Mouse (Mus musculus): ENCODE measurements around the gene Add1. TPM values are rescaled to one million over a fixed set of nuclear protein-coding genes. Genes with fewer than 3 reads are reported as not detected.

The Add1 gene
- polyA plus RNA-seq, 1 experiment from 2014 or later, result 197 TPM

GRCm38 (mm10) chr5:34659686-34660590 is 86.5 kb downstream of the Add1 start, which contains the start of the genes Nop14 and Grk4:
Gene Nop14 (minus strand): TSS chr5:34660148.
Gene Grk4 (plus strand): TSS chr5:34660379.
- Histone ChIP-seq H3K4me3 (peak within 1 kb of the TSS; percentile 79), H3K4me2 (peak within 1 kb of the TSS; percentile 71), H3K36me3 (peaks cover 22% of the 10 kb centered on the region), H3K27me3 (no peaks in the 10 kb centered on the region), H3K9ac (peak within 1 kb of the TSS; percentile 64), H3K27ac (peak within 1 kb of the TSS; percentile 95), H3K4me1 (peaks cover 11% of the 10 kb centered on the region), H3K9me3 (no peaks in the 10 kb centered on the region)
- peak; percentile 100 for ATAC-seq (ENCODE audit: insufficient number of reproducible peaks, low FRiP score, low TSS enrichment, low read depth)
- WGBS, result under 1% methylated on average over 60 of the region's 60 CpGs

GRCm38 (mm10) chr5:34660591-34661130 is 87.2 kb downstream of the Add1 start:
- H3K9ac ChIP-seq, result peak overlapping the region; percentile 64
- peaks cover 11% of the 10 kb centered on the region for H3K4me1 ChIP-seq
- under 1% methylated on average over 57 of the region's 57 CpGs for WGBS
- no peak for ATAC-seq (ENCODE audit: insufficient number of reproducible peaks, low FRiP score, low TSS enrichment, low read depth)
- no peaks in the 10 kb centered on the region for H3K9me3 ChIP-seq
- H3K27me3 ChIP-seq, result no peaks in the 10 kb centered on the region
- H3K4me2 ChIP-seq, result peak overlapping the region; percentile 71
- H3K4me3 ChIP-seq, result peak overlapping the region; percentile 79
- H3K27ac ChIP-seq, result peak overlapping the region; percentile 95
- peaks cover 14% of the 10 kb centered on the region for H3K36me3 ChIP-seq

- no peak overlapping the region for H3K4me2 ChIP-seq
- no peaks in the 10 kb centered on the region for H3K27me3 ChIP-seq
- 88% methylated on average over 4 of the region's 4 CpGs for WGBS
These were observed 88.4 kb downstream of the Add1 start for GRCm38 (mm10) chr5:34661909-34662308.

GRCm38 (mm10) chr5:34663231-34663630 is 89.8 kb downstream of the Add1 start:
- Histone ChIP-seq H3K4me2 (no peak overlapping the region), H3K4me3 (no peak overlapping the region), H3K9ac (no peak overlapping the region), H3K4me1 (peaks cover 11% of the 10 kb centered on the region), H3K36me3 (0 out of 2 replicates have a peak, but pooled peaks cover 2% of the 10 kb centered on the region), H3K27ac (no peak overlapping the region), H3K9me3 (no peaks in the 10 kb centered on the region), H3K27me3 (no peaks in the 10 kb centered on the region)
- 71% methylated on average over 2 of the region's 2 CpGs for WGBS
- no peak for ATAC-seq (ENCODE audit: insufficient number of reproducible peaks, low FRiP score, low TSS enrichment, low read depth)

More at GRCm38 (mm10) chr5:34661909-34662308, 88.4 kb downstream of the Add1 start:
- Histone ChIP-seq H3K4me3 (no peak overlapping the region), H3K9me3 (no peaks in the 10 kb centered on the region), H3K36me3 (peaks cover 8% of the 10 kb centered on the region), H3K4me1 (peaks cover 11% of the 10 kb centered on the region), H3K9ac (no peak overlapping the region), H3K27ac (no peak overlapping the region)
- ATAC-seq (ENCODE audit: insufficient number of reproducible peaks, low FRiP score, low TSS enrichment, low read depth), result no peak

DNA sequence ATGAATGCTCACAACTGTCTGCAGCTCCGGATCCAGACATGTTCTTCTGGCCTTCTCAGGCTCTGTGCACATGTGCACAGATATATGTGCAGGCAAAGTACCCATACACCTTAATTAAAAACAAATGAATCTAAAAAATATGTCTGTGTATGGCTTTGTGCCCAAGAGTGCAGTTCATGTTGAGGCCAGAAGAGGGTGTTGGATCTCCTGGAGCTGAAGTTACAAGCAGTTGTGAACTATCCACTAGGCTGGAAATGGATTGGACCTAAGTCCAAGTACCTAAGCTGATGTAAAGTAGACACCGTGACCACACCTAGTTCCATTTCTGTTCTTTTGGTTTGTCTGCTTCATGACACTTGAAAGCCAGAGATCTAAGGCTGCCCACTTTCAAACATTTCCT is 96.0 kb downstream of the Add1 start:
- Histone ChIP-seq H3K36me3 (0 out of 2 replicates have a peak, but pooled peaks cover 10% of the 10 kb centered on the region), H3K27me3 (no peaks in the 10 kb centered on the region), H3K9ac (no peak overlapping the region), H3K4me3 (no peak overlapping the region), H3K27ac (no peak overlapping the region), H3K4me2 (no peak overlapping the region), H3K9me3 (no peaks in the 10 kb centered on the region), H3K4me1 (no peaks in the 10 kb centered on the region)
- ATAC-seq (ENCODE audit: insufficient number of reproducible peaks, low FRiP score, low TSS enrichment, low read depth), result no peak
- WGBS, result 74% methylated on average over 2 of the region's 2 CpGs

GRCm38 (mm10) chr5:34670280-34670679 is 96.8 kb downstream of the Add1 start:
- WGBS, result 83% methylated on average over 4 of the region's 4 CpGs
- H3K4me2 ChIP-seq, result no peak overlapping the region
- H3K4me3 ChIP-seq, result no peak overlapping the region
- H3K4me1 ChIP-seq, result no peaks in the 10 kb centered on the region
- H3K9ac ChIP-seq, result no peak overlapping the region
- 0 out of 2 replicates have a peak, but pooled peaks cover 10% of the 10 kb centered on the region for H3K36me3 ChIP-seq
- no peaks in the 10 kb centered on the region for H3K9me3 ChIP-seq
- no peaks in the 10 kb centered on the region for H3K27me3 ChIP-seq
- no peak overlapping the region for H3K27ac ChIP-seq
- ATAC-seq (ENCODE audit: insufficient number of reproducible peaks, low FRiP score, low TSS enrichment, low read depth), result no peak

Small RNA genes within 50 kb of the gene (microRNA-seq; reads per million reads assigned to microRNA genes)
- not detected for gene Mir7036b

Other genes starting within 250 kb of the Add1 start
- 151 and 157 TPM in 2 replicates for gene Rnf4, start 237.4 kb upstream of the Add1 start, polyA plus RNA-seq (2015; fragmentation: Nextera tagmentation; extraction: Ambion mirVana)
- gene Fam193a, start 203.7 kb upstream of the Add1 start, polyA plus RNA-seq (2015; fragmentation: Nextera tagmentation; extraction: Ambion mirVana), result 11.4 and 12.3 TPM in 2 replicates
- 26.2 and 29.2 TPM in 2 replicates for gene Tnip2, start 59.7 kb upstream of the Add1 start, polyA plus RNA-seq (2015; fragmentation: Nextera tagmentation; extraction: Ambion mirVana)
- 10.0 and 10.1 TPM in 2 replicates for gene Sh3bp2, start 47.8 kb upstream of the Add1 start, polyA plus RNA-seq (2015; fragmentation: Nextera tagmentation; extraction: Ambion mirVana)
- 134 and 148 TPM in 2 replicates for gene Mfsd10, start 63.5 kb downstream of the Add1 start, polyA plus RNA-seq (2015; fragmentation: Nextera tagmentation; extraction: Ambion mirVana)
- gene Nop14, start 86.5 kb downstream of the Add1 start, polyA plus RNA-seq (2015; fragmentation: Nextera tagmentation; extraction: Ambion mirVana), result 24.5 and 27.1 TPM in 2 replicates
- 2.4 and 3.4 TPM in 2 replicates for gene Grk4, start 86.7 kb downstream of the Add1 start, polyA plus RNA-seq (2015; fragmentation: Nextera tagmentation; extraction: Ambion mirVana)
- gene Htt, start 188.1 kb downstream of the Add1 start, polyA plus RNA-seq (2015; fragmentation: Nextera tagmentation; extraction: Ambion mirVana), result 9.4 and 11.3 TPM in 2 replicates